Mouse (Mus musculus): ENCODE data around the gene 1810010H24Rik. TPM values are rescaled to one million over a fixed set of nuclear protein-coding genes. Genes with fewer than 3 reads are reported as not detected.
A peak's percentile ranks its signal among the peaks of the same experiment; 100 is the strongest.
"Not testable (repeated sequence)": the region's sequence is repeated elsewhere in the genome, so short reads cannot be mapped to it uniquely, and the experiment has no call there.

The 1810010H24Rik gene
- polyA plus RNA-seq, 1 experiment from 2014 or later = 1.6 TPM

DNA sequence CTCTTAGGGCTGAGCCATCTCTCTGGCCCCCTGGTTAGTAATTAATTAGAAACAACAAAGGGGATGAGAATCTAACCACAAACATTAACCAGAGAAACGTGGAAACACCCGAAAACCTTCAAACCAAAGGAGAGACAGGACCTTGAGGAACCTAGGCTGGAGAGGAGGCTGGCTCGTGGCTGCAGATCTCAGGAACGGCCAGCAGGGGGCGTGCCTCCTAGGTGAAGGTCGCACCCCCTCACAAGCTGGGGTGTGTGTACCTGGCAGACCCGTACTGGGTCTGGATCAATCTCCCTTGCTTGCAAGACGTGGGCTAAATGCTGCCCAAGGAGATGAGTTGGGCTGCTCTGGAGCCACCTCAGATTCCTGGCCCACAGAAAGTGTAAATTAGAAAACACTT lies 6.9 kb upstream of the 1810010H24Rik start:
- ATAC-seq (replicated peaks; ENCODE audit: extremely low read depth, insufficient read depth, low FRiP score) = no peak
- Histone ChIP-seq H3K4me1 (ENCODE audit: control insufficient read depth, insufficient read depth, low read length) (no peaks in the 10 kb centered on the region), H3K9ac (ENCODE audit: low read length) (no peak overlapping the region), H3K4me3 (ENCODE audit: low read length) (no peak overlapping the region), H3K9me3 (replicated peaks; ENCODE audit: control insufficient read depth, low read length) (peaks cover 3% of the 10 kb centered on the region; the same call in 1 of the 2 replicates), H3K36me3 (ENCODE audit: control insufficient read depth, insufficient read depth) (no peaks in the 10 kb centered on the region), H3K4me2 (ENCODE audit: low read depth, low read length) (no peak overlapping the region), H3K27me3 (ENCODE audit: control insufficient read depth, insufficient read depth, low read length) (no peaks in the 10 kb centered on the region), H3K27ac (ENCODE audit: low read length) (no peak overlapping the region)
- 24% methylated on average over 8 of the region's 8 CpGs for WGBS

DNA sequence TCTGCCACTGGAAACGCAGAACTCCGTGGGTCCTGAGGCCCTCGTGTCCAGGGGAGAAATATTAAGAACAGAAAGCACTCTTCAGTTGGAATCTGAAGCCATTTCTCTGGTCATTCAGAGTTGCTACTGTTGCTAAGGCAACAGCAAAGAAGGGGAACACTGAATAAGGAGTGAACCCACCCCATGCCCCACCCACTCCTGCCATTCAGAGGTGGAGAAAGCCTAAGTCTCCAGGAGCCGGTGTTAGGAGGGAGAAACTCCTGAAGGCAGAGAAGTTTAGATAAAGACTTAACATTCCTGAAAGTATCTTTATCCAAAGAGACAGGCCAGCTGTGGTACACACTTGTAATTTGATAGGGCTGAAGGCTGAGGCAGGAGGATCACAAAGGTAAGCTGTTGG lies 6.2 kb upstream of the 1810010H24Rik start:
- 74% methylated on average over 4 of the region's 4 CpGs for WGBS
- no peaks in the 10 kb centered on the region for H3K36me3 ChIP-seq (ENCODE audit: control insufficient read depth, insufficient read depth)
- no peak overlapping the region for H3K4me3 ChIP-seq (ENCODE audit: low read length)
- H3K4me2 ChIP-seq (ENCODE audit: low read depth, low read length) = no peak overlapping the region
- H3K9me3 ChIP-seq (replicated peaks; ENCODE audit: control insufficient read depth, low read length) = no peaks in the 10 kb centered on the region
- no peak for ATAC-seq (replicated peaks; ENCODE audit: extremely low read depth, insufficient read depth, low FRiP score)
- H3K9ac ChIP-seq (ENCODE audit: low read length) = no peak overlapping the region
- H3K27me3 ChIP-seq (ENCODE audit: control insufficient read depth, insufficient read depth, low read length) = no peaks in the 10 kb centered on the region
- H3K4me1 ChIP-seq (ENCODE audit: control insufficient read depth, insufficient read depth, low read length) = no peaks in the 10 kb centered on the region
- no peak overlapping the region for H3K27ac ChIP-seq (ENCODE audit: low read length)

DNA sequence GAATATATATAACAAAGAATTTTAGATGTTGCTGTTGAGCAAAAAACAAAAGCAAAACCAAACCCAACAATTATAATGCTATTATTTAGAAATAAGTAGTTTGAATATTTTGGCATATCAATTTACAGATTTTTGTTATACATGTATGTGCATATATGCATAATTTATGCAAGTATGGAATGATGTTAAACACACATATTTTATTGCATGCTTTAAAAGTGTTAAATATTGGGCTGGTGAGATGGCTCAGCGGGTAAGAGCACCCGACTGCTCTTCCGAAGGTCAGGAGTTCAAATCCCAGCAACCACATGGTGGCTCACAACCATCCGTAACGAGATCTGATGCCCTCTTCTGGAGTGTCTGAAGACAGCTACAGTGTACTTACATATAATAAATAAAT lies 5.8 kb upstream of the 1810010H24Rik start:
- H3K27ac ChIP-seq (ENCODE audit: low read length); ATAC-seq (replicated peaks; ENCODE audit: extremely low read depth, insufficient read depth, low FRiP score); H3K9ac ChIP-seq (ENCODE audit: low read length); H3K27me3 ChIP-seq (ENCODE audit: control insufficient read depth, insufficient read depth, low read length); H3K4me2 ChIP-seq (ENCODE audit: low read depth, low read length); H3K4me1 ChIP-seq (ENCODE audit: control insufficient read depth, insufficient read depth, low read length); H3K4me3 ChIP-seq (ENCODE audit: low read length); H3K9me3 ChIP-seq (replicated peaks; ENCODE audit: control insufficient read depth, low read length); H3K36me3 ChIP-seq (ENCODE audit: control insufficient read depth, insufficient read depth): not testable (repeated sequence)
- WGBS = 97% methylated on average over 3 of the region's 5 CpGs

DNA sequence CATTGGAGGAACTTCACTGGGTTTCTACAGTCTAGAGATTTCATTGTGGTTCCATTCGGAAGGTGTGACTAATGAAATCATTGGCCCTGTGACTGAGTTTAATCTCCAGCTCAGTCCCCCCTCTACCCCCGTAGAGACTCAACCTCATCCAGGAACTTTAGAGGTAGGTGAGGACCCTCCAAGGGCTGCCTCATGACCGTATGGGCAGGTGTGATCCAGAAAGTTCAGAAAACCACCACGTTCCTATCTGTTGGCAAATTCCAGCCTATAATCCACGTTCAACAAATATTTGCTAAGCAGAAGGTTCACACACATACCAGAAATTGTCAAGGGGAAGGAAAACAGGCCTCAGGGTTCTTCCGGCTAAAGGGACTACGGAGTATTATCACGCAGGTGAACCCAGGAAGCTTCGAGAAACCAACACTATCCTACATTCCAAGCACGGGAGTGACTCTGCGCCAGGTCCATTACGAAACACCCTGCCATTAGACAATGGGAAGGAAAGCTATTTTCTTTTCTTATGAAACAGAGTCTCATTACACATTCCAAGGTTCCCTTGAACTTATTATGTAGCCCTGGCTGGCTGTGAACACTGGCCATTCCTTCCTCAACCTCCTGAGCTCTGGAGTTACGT lies 3.3 kb upstream of the 1810010H24Rik start:
- Histone ChIP-seq H3K9me3 (replicated peaks; ENCODE audit: control insufficient read depth, low read length) (no peaks in the 10 kb centered on the region), H3K9ac (ENCODE audit: low read length) (no peak overlapping the region), H3K36me3 (ENCODE audit: control insufficient read depth, insufficient read depth) (no peaks in the 10 kb centered on the region), H3K4me1 (ENCODE audit: control insufficient read depth, insufficient read depth, low read length) (peaks cover 16% of the 10 kb centered on the region), H3K4me3 (ENCODE audit: low read length) (no peak overlapping the region), H3K27ac (ENCODE audit: low read length) (no peak overlapping the region), H3K27me3 (ENCODE audit: control insufficient read depth, insufficient read depth, low read length) (no peaks in the 10 kb centered on the region), H3K4me2 (ENCODE audit: low read depth, low read length) (no peak overlapping the region)
- WGBS = 79% methylated on average over 13 of the region's 13 CpGs
- no peak for ATAC-seq (replicated peaks; ENCODE audit: extremely low read depth, insufficient read depth, low FRiP score)

DNA sequence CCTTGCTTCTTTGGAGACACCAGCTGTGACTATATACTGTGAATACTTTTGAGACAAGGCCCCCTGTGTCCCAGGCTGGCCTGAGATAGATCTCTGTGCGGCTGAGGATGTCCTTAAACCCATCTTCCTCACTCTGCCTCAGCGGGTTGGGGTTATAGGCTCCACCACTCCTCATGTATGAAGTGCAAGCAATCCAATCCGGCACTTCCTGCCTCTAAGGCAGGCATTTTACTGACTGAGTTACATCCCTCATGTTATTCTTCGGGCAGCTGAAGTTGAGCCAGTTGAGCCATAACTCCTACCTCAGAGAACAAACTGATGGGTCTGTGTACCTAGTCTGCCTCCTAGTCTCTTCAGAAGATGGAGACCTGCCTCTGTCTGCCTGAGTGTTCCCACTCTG lies 1.1 kb upstream of the 1810010H24Rik start:
- H3K27me3 ChIP-seq (ENCODE audit: control insufficient read depth, insufficient read depth, low read length) = no peaks in the 10 kb centered on the region
- H3K4me2 ChIP-seq (ENCODE audit: low read depth, low read length) = no peak overlapping the region
- H3K36me3 ChIP-seq (ENCODE audit: control insufficient read depth, insufficient read depth) = no peaks in the 10 kb centered on the region
- 56% methylated on average over 4 of the region's 4 CpGs for WGBS
- no peak overlapping the region for H3K27ac ChIP-seq (ENCODE audit: low read length)
- ATAC-seq (replicated peaks; ENCODE audit: extremely low read depth, insufficient read depth, low FRiP score) = no peak
- peaks cover 21% of the 10 kb centered on the region for H3K4me1 ChIP-seq (ENCODE audit: control insufficient read depth, insufficient read depth, low read length)
- H3K4me3 ChIP-seq (ENCODE audit: low read length) = no peak overlapping the region
- no peak overlapping the region for H3K9ac ChIP-seq (ENCODE audit: low read length)
- H3K9me3 ChIP-seq (replicated peaks; ENCODE audit: control insufficient read depth, low read length) = no peaks in the 10 kb centered on the region

DNA sequence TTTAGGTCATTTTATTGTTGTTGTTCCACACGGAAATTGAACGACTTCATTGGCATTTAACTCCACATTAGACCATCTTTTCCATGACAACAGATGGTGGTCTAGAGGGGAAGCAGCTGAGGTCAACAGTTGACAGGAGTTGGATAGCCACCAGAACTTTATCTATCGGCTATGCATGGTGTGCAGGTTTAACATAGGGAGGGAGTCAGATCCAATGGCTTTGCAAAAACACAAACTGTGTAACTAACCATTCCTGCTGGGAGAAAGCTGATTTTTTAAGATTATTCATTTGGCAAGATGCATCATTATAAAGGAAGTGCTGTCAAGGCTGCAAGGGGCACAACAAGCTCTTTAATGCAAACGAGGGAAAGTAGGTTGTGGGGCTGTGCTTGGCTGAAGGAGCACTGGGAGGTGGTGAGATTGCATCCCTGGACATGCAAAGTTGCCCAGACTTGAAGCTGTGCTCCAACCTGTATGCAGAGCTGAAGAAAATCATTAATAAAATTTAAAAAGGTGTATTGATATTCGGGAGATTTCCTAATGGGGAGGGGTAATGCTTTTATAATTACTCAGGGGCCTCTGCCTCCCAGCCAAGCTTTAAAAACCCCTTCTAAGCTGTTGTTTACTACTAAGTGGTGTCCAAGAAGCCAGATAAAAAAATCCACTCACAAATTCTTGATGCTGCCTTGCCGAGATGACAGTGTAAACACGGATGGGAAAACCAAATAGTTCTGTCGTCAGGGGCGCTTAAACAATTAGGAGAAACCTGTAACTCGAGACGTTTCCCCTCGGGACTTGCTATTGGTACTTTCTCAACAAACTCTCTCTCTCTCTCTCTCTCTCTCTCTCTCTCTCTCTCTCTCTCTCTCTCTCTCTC lies 1.3 kb downstream of the 1810010H24Rik start:
- Histone ChIP-seq H3K36me3 (ENCODE audit: control insufficient read depth, insufficient read depth) (no peaks in the 10 kb centered on the region), H3K9me3 (replicated peaks; ENCODE audit: control insufficient read depth, low read length) (no peaks in the 10 kb centered on the region), H3K4me2 (ENCODE audit: low read depth, low read length) (peak overlapping the region; percentile 98), H3K4me3 (ENCODE audit: low read length) (peak overlapping the region; percentile 77), H3K27ac (ENCODE audit: low read length) (no peak overlapping the region), H3K9ac (ENCODE audit: low read length) (no peak overlapping the region), H3K4me1 (ENCODE audit: control insufficient read depth, insufficient read depth, low read length) (peaks cover 21% of the 10 kb centered on the region), H3K27me3 (ENCODE audit: control insufficient read depth, insufficient read depth, low read length) (no peaks in the 10 kb centered on the region)
- ATAC-seq (replicated peaks; ENCODE audit: extremely low read depth, insufficient read depth, low FRiP score) = no peak
- 13% methylated on average over 12 of the region's 12 CpGs for WGBS

DNA sequence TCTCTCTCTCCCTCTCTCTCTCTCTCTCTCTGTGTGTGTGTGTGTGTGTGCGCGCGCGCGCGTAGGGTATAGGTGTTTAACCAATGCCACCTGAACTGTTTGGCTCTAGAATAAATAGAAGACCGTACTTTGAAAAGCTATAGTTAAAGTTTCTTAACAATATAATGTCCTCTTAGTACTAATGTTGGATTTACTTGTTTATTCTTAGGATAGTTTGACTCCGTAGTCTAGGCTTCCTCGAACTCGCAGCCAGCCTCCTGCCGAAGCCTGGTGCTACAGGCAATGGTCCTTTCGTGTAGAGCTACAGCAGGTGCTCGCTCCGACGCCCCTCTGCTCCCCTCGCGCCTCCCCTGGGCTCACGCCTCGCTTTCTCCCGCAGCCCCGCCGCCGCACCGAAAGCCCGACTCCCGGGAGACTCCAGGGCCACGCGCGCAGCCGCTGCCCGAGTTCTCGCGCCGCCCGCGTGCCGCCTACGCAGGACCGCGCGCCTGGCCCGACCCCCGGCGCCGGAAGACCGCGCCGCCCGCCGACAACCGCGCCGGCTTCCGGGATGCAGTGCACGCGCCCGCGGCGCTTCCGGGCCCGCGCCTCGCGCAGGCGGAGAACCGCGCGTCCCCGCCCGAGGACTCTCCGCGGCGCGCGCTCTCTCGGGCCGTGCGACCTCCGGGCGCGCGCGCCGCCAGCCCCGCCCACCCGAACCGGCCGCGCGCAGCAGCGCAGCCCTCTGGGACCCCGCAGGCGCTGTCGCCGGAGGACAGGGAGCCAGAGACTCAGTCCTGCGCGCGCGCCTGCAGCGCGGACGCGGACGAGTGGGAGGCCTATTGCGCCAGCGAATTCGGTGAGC lies 2.2 kb downstream of the 1810010H24Rik start:
- WGBS = under 1% methylated on average over 106 of the region's 107 CpGs
- H3K4me1 ChIP-seq (ENCODE audit: control insufficient read depth, insufficient read depth, low read length) = peaks cover 21% of the 10 kb centered on the region
- no peaks in the 10 kb centered on the region for H3K36me3 ChIP-seq (ENCODE audit: control insufficient read depth, insufficient read depth)
- H3K27me3 ChIP-seq (ENCODE audit: control insufficient read depth, insufficient read depth, low read length) = no peaks in the 10 kb centered on the region
- H3K4me3 ChIP-seq (ENCODE audit: low read length) = peak overlapping the region; percentile 77
- peak; percentile 90 for ATAC-seq (replicated peaks; ENCODE audit: extremely low read depth, insufficient read depth, low FRiP score)
- H3K27ac ChIP-seq (ENCODE audit: low read length) = peak overlapping the region; percentile 80
- peak overlapping the region; percentile 98 for H3K4me2 ChIP-seq (ENCODE audit: low read depth, low read length)
- H3K9ac ChIP-seq (ENCODE audit: low read length) = peak overlapping the region; percentile 79
- no peaks in the 10 kb centered on the region for H3K9me3 ChIP-seq (replicated peaks; ENCODE audit: control insufficient read depth, low read length)

DNA sequence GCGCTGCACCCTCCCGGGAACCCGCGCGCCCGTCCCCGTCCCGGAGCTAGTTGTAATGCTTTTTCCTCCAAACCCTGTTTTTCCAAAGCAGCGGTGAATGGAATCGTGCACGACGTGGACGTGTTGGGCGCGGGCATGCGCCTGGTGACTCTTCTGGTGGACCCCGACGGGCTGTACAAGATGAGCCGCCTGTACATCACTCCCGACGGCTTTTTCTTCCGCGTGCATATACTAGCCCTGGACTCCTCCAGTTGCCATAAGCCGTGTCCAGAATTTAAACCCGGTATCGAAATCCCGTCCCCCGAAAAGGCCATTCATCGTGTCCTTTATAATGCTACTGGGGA lies 2.8 kb downstream of the 1810010H24Rik start:
- Histone ChIP-seq H3K27ac (ENCODE audit: low read length) (peak overlapping the region; percentile 80), H3K9me3 (replicated peaks; ENCODE audit: control insufficient read depth, low read length) (no peaks in the 10 kb centered on the region), H3K4me2 (ENCODE audit: low read depth, low read length) (peak overlapping the region; percentile 98), H3K4me3 (ENCODE audit: low read length) (peak overlapping the region; percentile 77), H3K36me3 (ENCODE audit: control insufficient read depth, insufficient read depth) (no peaks in the 10 kb centered on the region), H3K27me3 (ENCODE audit: control insufficient read depth, insufficient read depth, low read length) (no peaks in the 10 kb centered on the region), H3K4me1 (ENCODE audit: control insufficient read depth, insufficient read depth, low read length) (peaks cover 21% of the 10 kb centered on the region), H3K9ac (ENCODE audit: low read length) (peak overlapping the region; percentile 79)
- 4% methylated on average over 29 of the region's 29 CpGs for WGBS
- peak; percentile 58 for ATAC-seq (replicated peaks; ENCODE audit: extremely low read depth, insufficient read depth, low FRiP score)

Measured in heart, embryonic 16.5 days (tissue).